Mouse (Mus musculus): ENCODE data around the gene D2hgdh. TPM values are rescaled to one million over a fixed set of nuclear protein-coding genes. Genes with fewer than 3 reads are reported as not detected.
"Not testable (repeated sequence)": the region's sequence is repeated elsewhere in the genome, so short reads cannot be mapped to it uniquely, and the experiment has no call there.

The D2hgdh gene
- total RNA-seq, 2 experiments from 2014 or later = 17.2 to 22.1 TPM

GRCm38 (mm10) chr1:93825105-93825674, 481 bp downstream of the D2hgdh start:
- intact Hi-C loops (cut with DNase I) = loop anchor here (10.0 kb wide), 1 partner anchor 890 kb away; the partner anchor contains the start of gene Capn10
- peak; percentile 94 to 95 for DNase-seq

- intact Hi-C loops (cut with DNase I) = loop anchor here (10.0 kb wide), 1 partner anchor 891 kb away; the partner anchor contains the start of gene Capn10
- DNase-seq = no peak
These were observed 1.2 kb downstream of the D2hgdh start for GRCm38 (mm10) chr1:93825771-93826539.

- intact Hi-C loops (cut with DNase I) = loop anchor here (10.0 kb wide), 1 partner anchor 892 kb away; the partner anchor contains the start of gene Capn10
- DNase-seq = no peak
These were observed 1.8 kb downstream of the D2hgdh start for GRCm38 (mm10) chr1:93826540-93826835.

GRCm38 (mm10) chr1:93832754-93833360, 8.1 kb downstream of the D2hgdh start:
- intact Hi-C loops (cut with DNase I) = loop anchor here (10.0 kb wide), 1 partner anchor 82 kb away; the partner anchor contains the start of gene Gal3st2b
- DNase-seq = not testable (repeated sequence)

- intact Hi-C loops (cut with DNase I) = loop anchor here (10.0 kb wide), 1 partner anchor 80 kb away; the partner anchor contains the start of gene Gal3st2b
- DNase-seq = no peak
These were observed 10.0 kb downstream of the D2hgdh start for GRCm38 (mm10) chr1:93834671-93835150.

GRCm38 (mm10) chr1:93835211-93835610, 10.5 kb downstream of the D2hgdh start:
- DNase-seq = no peak
- intact Hi-C loops (cut with DNase I) = loop anchor here (10.0 kb wide), 1 partner anchor 80 kb away; the partner anchor contains the start of gene Gal3st2b

GRCm38 (mm10) chr1:93835876-93836531, 11.3 kb downstream of the D2hgdh start:
- intact Hi-C loops (cut with DNase I) = loop anchor here (10.0 kb wide), 1 partner anchor 79 kb away; the partner anchor contains the start of gene Gal3st2b

GRCm38 (mm10) chr1:93836532-93836913, 11.8 kb downstream of the D2hgdh start:
- no peak for DNase-seq
- intact Hi-C loops (cut with DNase I) = loop anchor here (10.0 kb wide), 1 partner anchor 78 kb away; the partner anchor contains the start of gene Gal3st2b

More at GRCm38 (mm10) chr1:93835876-93836531, 11.3 kb downstream of the D2hgdh start:
- DNase-seq = no peak

GRCm38 (mm10) chr1:93837335-93837734, 12.6 kb downstream of the D2hgdh start:
- DNase-seq = no peak
- intact Hi-C loops (cut with DNase I) = loop anchor here (10.0 kb wide), 1 partner anchor 77 kb away; the partner anchor contains the start of gene Gal3st2b

GRCm38 (mm10) chr1:93838569-93838968, 13.9 kb downstream of the D2hgdh start:
- intact Hi-C loops (cut with DNase I) = loop anchor here (10.0 kb wide), 1 partner anchor 76 kb away; the partner anchor contains the start of gene Gal3st2b
- not testable (repeated sequence) for DNase-seq

- DNase-seq; intact Hi-C loops (cut with DNase I): not testable (repeated sequence)
These were observed 21.2 kb downstream of the D2hgdh start for GRCm38 (mm10) chr1:93845766-93846366.

GRCm38 (mm10) chr1:93855790-93856189, 31.1 kb downstream of the D2hgdh start:
- DNase-seq; intact Hi-C loops (cut with DNase I): not testable (repeated sequence)

GRCm38 (mm10) chr1:93857370-93857769, 32.7 kb downstream of the D2hgdh start:
- DNase-seq = no peak
- intact Hi-C loops (cut with DNase I) = no loop called here

- DNase-seq = no peak
- intact Hi-C loops (cut with DNase I) = no loop called here
These were observed 33.3 kb downstream of the D2hgdh start for GRCm38 (mm10) chr1:93857991-93858390.

GRCm38 (mm10) chr1:93859619-93860018, 34.9 kb downstream of the D2hgdh start:
- DNase-seq = no peak
- intact Hi-C loops (cut with DNase I) = no loop called here

- intact Hi-C loops (cut with DNase I); DNase-seq: not testable (repeated sequence)
These were observed 36.3 kb downstream of the D2hgdh start, which contains the start of gene Gal3st2 for GRCm38 (mm10) chr1:93861048-93861447. Gal3st2 (plus strand) TSS chr1:93861306.

- intact Hi-C loops (cut with DNase I) = not testable (repeated sequence)
These were observed 46.9 kb downstream of the D2hgdh start for GRCm38 (mm10) chr1:93871594-93872105.

GRCm38 (mm10) chr1:93874405-93874804, 49.7 kb downstream of the D2hgdh start:
- DNase-seq; intact Hi-C loops (cut with DNase I): not testable (repeated sequence)

More at GRCm38 (mm10) chr1:93871594-93872105, 46.9 kb downstream of the D2hgdh start:
- DNase-seq = not testable (repeated sequence)

GRCm38 (mm10) chr1:93881778-93882177, 57.1 kb downstream of the D2hgdh start:
- DNase-seq; intact Hi-C loops (cut with DNase I): not testable (repeated sequence)

Data from gastrocnemius, postnatal 36 days (tissue).